20 mouse cellular contexts compared by ENCODE assay signal in the genomic region with DNA sequence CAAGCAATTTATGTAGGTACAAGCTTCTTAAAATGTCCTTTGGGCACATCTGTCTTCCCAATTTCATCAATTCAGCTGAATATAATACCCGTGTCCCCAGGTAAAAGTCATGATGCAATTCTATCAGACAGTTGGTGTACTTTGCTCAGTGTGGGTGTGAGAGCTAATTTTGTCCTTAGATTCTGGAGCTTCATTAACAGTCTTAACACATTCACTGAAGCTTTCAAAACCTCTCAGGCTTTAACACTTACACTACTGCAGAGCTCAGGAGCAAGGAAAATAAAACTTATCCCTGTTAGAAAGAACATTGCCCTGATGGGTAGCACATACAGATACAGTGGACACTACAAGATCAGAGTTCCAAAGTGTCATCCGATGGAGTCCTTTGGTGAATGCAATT.
DNase-seq lines count a peak whose midpoint lies in the region; ATAC-seq and TF ChIP-seq lines count a peak whose summit lies in the region.
"Had no signal": no experiment of that assay in that cellular context is flagged by ENCODE, and none has a peak within 500 bp of the region (broad histone marks: within the 10 kb centered on the region; RNA-seq: fewer than 3 reads in every experiment).

No protein-coding gene starts in this region.

- DNase-seq in forebrain, embryonic 11.5 days (ENCODE audit: low spot score) = no peak
- peak; percentile 28 to 45 for DNase-seq in layer of hippocampus, adult 2 months (ENCODE audit: low spot score in 2 of 2)
- DNase-seq in layer of hippocampus, postnatal 36 days = no peak
- DNase-seq in midbrain, embryonic 14.5 days = peak; percentile 61
- DNase-seq in urinary bladder, adult 18-20 months (ENCODE audit: low spot score in 2 of 2) = no peak
- DNase-seq: cerebellum, adult 9-10 months; embryo, embryonic 11 days; heart, postnatal 4 days; kidney, adult 8-10 months; liver; lung, adult 2 months; thymus, postnatal 14 days had no signal

- 0 out of 2 replicates have a peak, but pooled peaks have one; percentile 11 for ATAC-seq in forebrain, embryonic 12.5 days (ENCODE audit: low FRiP score)
- no peak for ATAC-seq in forebrain, embryonic 11.5 days (replicated peaks; ENCODE audit: low FRiP score)
- ATAC-seq in midbrain, embryonic 14.5 days (ENCODE audit: low FRiP score, low TSS enrichment) = no peak
- no peak for ATAC-seq in intestine, postnatal 0 days
- ATAC-seq: Patski had no signal

- no peaks in the 10 kb centered on the region for H3K36me3 ChIP-seq in forebrain, embryonic 12.5 days (replicated peaks)
- no peaks in the 10 kb centered on the region for H3K36me3 ChIP-seq in forebrain, embryonic 11.5 days (ENCODE audit: control insufficient read depth, insufficient read depth, low read length)
- H3K36me3 ChIP-seq in midbrain, embryonic 14.5 days (ENCODE audit: control insufficient read depth, insufficient read depth, low read length) = no peaks in the 10 kb centered on the region
- H3K36me3 ChIP-seq in intestine, postnatal 0 days (ENCODE audit: control insufficient read depth, insufficient read depth) = no peaks in the 10 kb centered on the region
- H3K36me3 ChIP-seq: heart, embryonic 10.5 days; stomach, embryonic 15.5 days had no signal

- no peak for TF ChIP-seq POLR2A in cortical plate, adult 2 months (IDR thresholded peaks at IDR 0.05; ENCODE audit: extremely low read depth, insufficient read depth, low read length)

- H3K4me3 ChIP-seq in forebrain, embryonic 12.5 days (replicated peaks) = no peak overlapping the region
- H3K4me3 ChIP-seq in forebrain, embryonic 11.5 days (ENCODE audit: low read depth, low read length) = no peak overlapping the region
- peak overlapping the region; percentile 23; the same call in 1 of the 2 replicates for H3K4me3 ChIP-seq in layer of hippocampus, adult 2 months
- no peak overlapping the region for H3K4me3 ChIP-seq in cortical plate, adult 2 months (ENCODE audit: insufficient read depth, low read length)
- H3K4me3 ChIP-seq in midbrain, embryonic 14.5 days (replicated peaks; ENCODE audit: low read depth, low read length) = no peak overlapping the region
- no peak overlapping the region for H3K4me3 ChIP-seq in intestine, postnatal 0 days (ENCODE audit: low read depth, low read length)
- H3K4me3 ChIP-seq: heart, embryonic 10.5 days; myocyte; stomach, embryonic 15.5 days had no signal

- H3K27me3 ChIP-seq in forebrain, embryonic 12.5 days = no peaks in the 10 kb centered on the region
- H3K27me3 ChIP-seq in forebrain, embryonic 11.5 days (ENCODE audit: control insufficient read depth, insufficient read depth, low read length) = no peaks in the 10 kb centered on the region
- H3K27me3 ChIP-seq in midbrain, embryonic 14.5 days (ENCODE audit: control insufficient read depth, insufficient read depth, low read length) = no peaks in the 10 kb centered on the region
- H3K27me3 ChIP-seq in intestine, postnatal 0 days (replicated peaks; ENCODE audit: control insufficient read depth, insufficient read depth, low read length) = no peaks in the 10 kb centered on the region
- H3K27me3 ChIP-seq: stomach, embryonic 15.5 days had no signal

- no peaks in the 10 kb centered on the region for H3K4me1 ChIP-seq in forebrain, embryonic 12.5 days
- no peaks in the 10 kb centered on the region for H3K4me1 ChIP-seq in forebrain, embryonic 11.5 days (replicated peaks; ENCODE audit: control insufficient read depth, insufficient read depth, low read length)
- peaks cover 3% of the 10 kb centered on the region; the same call in 1 of the 2 replicates for H3K4me1 ChIP-seq in cortical plate, adult 2 months (ENCODE audit: control insufficient read depth, insufficient read depth, low read length)
- no peaks in the 10 kb centered on the region for H3K4me1 ChIP-seq in midbrain, embryonic 14.5 days (ENCODE audit: control insufficient read depth, insufficient read depth, low read length)
- no peaks in the 10 kb centered on the region for H3K4me1 ChIP-seq in intestine, postnatal 0 days (replicated peaks; ENCODE audit: control insufficient read depth, insufficient read depth, low read length)
- H3K4me1 ChIP-seq: heart, embryonic 10.5 days; stomach, embryonic 15.5 days had no signal

- no peaks in the 10 kb centered on the region for H3K9me3 ChIP-seq in forebrain, embryonic 12.5 days
- H3K9me3 ChIP-seq in forebrain, embryonic 11.5 days (ENCODE audit: control insufficient read depth, low read length) = no peaks in the 10 kb centered on the region
- no peaks in the 10 kb centered on the region for H3K9me3 ChIP-seq in midbrain, embryonic 14.5 days (ENCODE audit: control insufficient read depth, low read length)
- no peaks in the 10 kb centered on the region for H3K9me3 ChIP-seq in intestine, postnatal 0 days (ENCODE audit: control insufficient read depth)
- H3K9me3 ChIP-seq: heart, embryonic 10.5 days; stomach, embryonic 15.5 days had no signal

- no peak overlapping the region for H3K27ac ChIP-seq in forebrain, embryonic 12.5 days
- H3K27ac ChIP-seq in forebrain, embryonic 11.5 days (ENCODE audit: low read depth, low read length) = no peak overlapping the region
- peak overlapping the region; percentile 88 for H3K27ac ChIP-seq in layer of hippocampus, adult 2 months
- H3K27ac ChIP-seq in cortical plate, adult 2 months (ENCODE audit: insufficient read depth, low read length) = peak overlapping the region; percentile 46; the same call in 1 of the 2 replicates
- no peak overlapping the region for H3K27ac ChIP-seq in midbrain, embryonic 14.5 days (replicated peaks; ENCODE audit: low read depth, low read length)
- no peak overlapping the region for H3K27ac ChIP-seq in intestine, postnatal 0 days (ENCODE audit: low read depth, low read length)
- H3K27ac ChIP-seq: heart, embryonic 10.5 days; macrophage; stomach, embryonic 15.5 days had no signal

- H3K9ac ChIP-seq in forebrain, embryonic 12.5 days = no peak overlapping the region
- H3K9ac ChIP-seq in forebrain, embryonic 11.5 days (ENCODE audit: low read length) = no peak overlapping the region
- no peak overlapping the region for H3K9ac ChIP-seq in midbrain, embryonic 14.5 days (replicated peaks; ENCODE audit: low read length)
- no peak overlapping the region for H3K9ac ChIP-seq in intestine, postnatal 0 days (ENCODE audit: low read depth, low read length)
- H3K9ac ChIP-seq: stomach, embryonic 15.5 days had no signal

- no peak overlapping the region for H3K4me2 ChIP-seq in forebrain, embryonic 12.5 days
- no peak overlapping the region for H3K4me2 ChIP-seq in forebrain, embryonic 11.5 days (ENCODE audit: low read depth, low read length, severe bottlenecking)
- no peak overlapping the region for H3K4me2 ChIP-seq in midbrain, embryonic 14.5 days (ENCODE audit: low read length)
- no peak overlapping the region for H3K4me2 ChIP-seq in intestine, postnatal 0 days (replicated peaks; ENCODE audit: low read depth)
- H3K4me2 ChIP-seq: stomach, embryonic 15.5 days had no signal

- TF ChIP-seq CTCF in layer of hippocampus, adult 2 months (conservative IDR thresholded peaks at IDR 0.05) = no peak
- TF ChIP-seq CTCF in cortical plate, adult 2 months (IDR thresholded peaks at IDR 0.05; ENCODE audit: extremely low read depth, insufficient read depth, low read length) = no peak
- TF ChIP-seq CTCF in intestine, postnatal 0 days (IDR thresholded peaks at IDR 0.05; ENCODE audit: low read depth) = no peak

- WGBS in forebrain, embryonic 12.5 days = 72% methylated on average over 2 of the region's 2 CpGs
- 68% methylated on average over 2 of the region's 2 CpGs for WGBS in forebrain, embryonic 11.5 days
- 74% methylated on average over 2 of the region's 2 CpGs for WGBS in midbrain, embryonic 14.5 days
- WGBS in intestine, postnatal 0 days = 74% methylated on average over 2 of the region's 2 CpGs

Comparison
In these comparisons a context has a peak if more than half of its experiments do, and no peak if none do; other contexts are left out.
1. DNase-seq: peak in layer of hippocampus, adult 2 months (2 of 2) and midbrain, embryonic 14.5 days (single experiment); none in forebrain, embryonic 11.5 days (single experiment), layer of hippocampus, postnatal 36 days (0 of 2) and urinary bladder, adult 18-20 months (0 of 2).
2. H3K27ac ChIP-seq: peak in layer of hippocampus, adult 2 months (single experiment) and cortical plate, adult 2 months (single experiment); none in forebrain, embryonic 12.5 days (single experiment), forebrain, embryonic 11.5 days (single experiment), midbrain, embryonic 14.5 days (single experiment) and intestine, postnatal 0 days (single experiment).